Mouse (Mus musculus) heart, embryonic 12.5 days (tissue): ENCODE results near the gene Dmd. TPM values are rescaled to one million over a fixed set of nuclear protein-coding genes. Genes with fewer than 3 reads are reported as not detected.

Experiments
- ATAC-seq: fragments of 200-750 bp; cut with Nextera tagmentation; 2 replicates; pipeline ENCODE4 v1.8.0; 2017; ENCODE audit warnings: moderate TSS enrichment, moderate library complexity; ENCODE audit not compliant: insufficient number of reproducible peaks, low FRiP score
- H3K27ac ChIP-seq: fragments of 300-500 bp; sonication (generic); 2 replicates; pipeline ENCODE4 v1.5.1; 2016; ENCODE audit warnings: mild to moderate bottlenecking, moderate library complexity; ENCODE audit not compliant: poor library complexity, severe bottlenecking
- H3K27me3 ChIP-seq: fragments of 300-500 bp; sonication (generic); replicated peaks from 2 replicates; pipeline ENCODE4 v1.6.1; 2016; ENCODE audit warnings: mild to moderate bottlenecking, moderate library complexity
- H3K36me3 ChIP-seq: fragments of 300-500 bp; sonication (generic); 2 replicates; pipeline ENCODE4 v1.6.1; 2016; ENCODE audit warnings: mild to moderate bottlenecking, moderate library complexity
- H3K4me1 ChIP-seq: fragments of 300-500 bp; sonication (generic); replicated peaks from 2 replicates; pipeline ENCODE4 v1.6.1; 2016; ENCODE audit warnings: mild to moderate bottlenecking
- H3K4me2 ChIP-seq: fragments of 300-500 bp; sonication (generic); 2 replicates; pipeline ENCODE4 v1.6.1; 2016; ENCODE audit warnings: mild to moderate bottlenecking, moderate library complexity
- H3K4me3 ChIP-seq: fragments of 300-500 bp; sonication (generic); 2 replicates; pipeline ENCODE4 v1.5.1; 2016; ENCODE audit warnings: mild to moderate bottlenecking
- H3K9ac ChIP-seq: fragments of 300-500 bp; sonication (generic); 2 replicates; pipeline ENCODE4 v1.6.1; 2016; ENCODE audit warnings: mild to moderate bottlenecking, moderate library complexity
- H3K9me3 ChIP-seq: fragments of 300-500 bp; sonication (generic); replicated peaks from 2 replicates; pipeline ENCODE4 v1.6.1; 2016; ENCODE audit warnings: mild to moderate bottlenecking, moderate library complexity
- WGBS: fragments of 180-500 bp; shearing (Covaris S2); methylation state at CpG from one replicate; pipeline ENCODE4 v1.1.7; 2016; 5-methylcytosine and 5-hydroxymethylcytosine counted together
- polyA plus RNA-seq: library from polyadenylated mRNA; unstranded; fragments of >200 nt; fragmentation: Nextera tagmentation; extraction: Ambion mirVana; gene quantifications from 2 replicates; pipeline ENCODE4 v1.2.1, GENCODE M21; 2016

Gene Dmd
- 27.8 and 30.5 TPM in 2 replicates for polyA plus RNA-seq

DNA sequence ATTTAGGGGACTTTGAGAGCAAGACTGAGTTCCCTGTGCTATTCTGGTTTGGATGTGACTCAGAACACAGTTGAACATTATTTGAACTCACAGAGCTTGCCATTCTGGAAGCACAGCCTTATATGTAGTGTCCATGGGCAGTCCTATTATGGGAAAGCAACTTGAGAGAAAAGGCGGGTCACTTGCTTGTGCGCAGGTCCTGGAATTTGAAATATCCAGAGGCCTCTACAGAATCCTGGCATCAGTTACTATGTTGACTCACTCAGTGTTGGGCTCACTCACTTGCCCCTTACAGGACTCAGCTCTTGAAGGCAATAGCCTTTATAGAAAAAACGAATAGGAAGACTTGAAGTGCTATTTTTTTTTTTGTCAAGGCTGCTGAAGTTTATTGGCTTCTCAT is at the start of gene Dmd:
Gene Dmd (plus strand): TSS at position 241 of the 400 bp plus-strand sequence.
- 32% methylated on average over 3 of the region's 3 CpGs for WGBS
- peak within 1 kb of the TSS; percentile 47; the same call in 1 of the 2 replicates for H3K27ac ChIP-seq

DNA sequence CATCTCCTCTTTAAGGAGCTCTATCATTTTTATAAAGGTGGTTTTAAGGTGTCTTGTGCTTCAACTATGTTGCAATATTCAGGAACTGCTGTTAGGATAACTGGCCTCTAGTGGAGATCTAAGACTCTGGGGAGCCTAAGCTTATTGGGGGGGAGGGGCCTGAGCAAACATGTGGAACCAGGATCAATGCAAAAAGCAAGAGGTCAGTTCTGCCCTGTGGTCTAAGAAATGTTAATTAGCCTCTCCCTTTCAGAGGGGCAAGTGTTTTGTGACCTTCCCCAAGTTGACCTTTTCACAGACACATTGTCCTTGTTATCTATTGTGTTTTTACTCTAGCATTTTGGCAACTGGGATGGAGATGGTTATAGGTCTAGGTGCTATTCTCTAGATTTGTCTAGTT is 47.2 kb upstream of the Dmd start:
- no peak overlapping the region for H3K27ac ChIP-seq
- H3K4me3 ChIP-seq, result no peak overlapping the region
- no peaks in the 10 kb centered on the region for H3K9me3 ChIP-seq
- ATAC-seq, result no peak
- no peaks in the 10 kb centered on the region for H3K4me1 ChIP-seq
- no peaks in the 10 kb centered on the region for H3K36me3 ChIP-seq
- no peak overlapping the region for H3K9ac ChIP-seq
- no peak overlapping the region for H3K4me2 ChIP-seq
- H3K27me3 ChIP-seq, result no peaks in the 10 kb centered on the region

More for the DNA sequence above, at the start of gene Dmd:
- Histone ChIP-seq H3K27me3 (no peaks in the 10 kb centered on the region), H3K36me3 (no peaks in the 10 kb centered on the region), H3K4me1 (no peaks in the 10 kb centered on the region), H3K9me3 (no peaks in the 10 kb centered on the region), H3K9ac (no peak within 1 kb of the TSS), H3K4me3 (0 out of 2 replicates have a peak within 1 kb of the TSS, but pooled peaks have one; percentile 18), H3K4me2 (no peak within 1 kb of the TSS)
- ATAC-seq, result peak; percentile 79; the same call in 1 of the 2 replicates

DNA sequence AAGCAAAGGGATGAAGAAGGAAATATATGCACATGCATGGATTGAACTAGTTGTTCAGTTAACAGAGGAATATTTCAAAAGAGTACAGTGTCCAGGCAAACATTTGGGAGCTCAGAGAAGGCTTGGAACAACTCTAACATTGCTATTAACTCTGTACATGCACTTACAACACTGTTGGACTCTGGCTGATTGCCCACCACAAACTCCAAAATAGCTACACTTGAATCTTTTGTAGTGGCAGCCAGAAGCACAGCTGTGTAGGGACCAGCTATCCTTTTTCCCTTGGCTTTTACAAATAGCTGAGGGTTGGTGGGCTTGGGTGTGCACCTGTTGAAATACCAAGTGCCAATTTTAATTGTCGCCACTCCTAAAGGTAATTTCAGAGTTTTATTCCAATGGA is 39.0 kb downstream of the Dmd start:
- ATAC-seq, result no peak
- Histone ChIP-seq H3K4me1 (no peaks in the 10 kb centered on the region), H3K4me2 (no peak overlapping the region), H3K4me3 (no peak overlapping the region), H3K27me3 (no peaks in the 10 kb centered on the region), H3K36me3 (no peaks in the 10 kb centered on the region), H3K9ac (no peak overlapping the region), H3K9me3 (no peaks in the 10 kb centered on the region), H3K27ac (no peak overlapping the region)
- 59% methylated on average over 1 of the region's 1 CpGs for WGBS

DNA sequence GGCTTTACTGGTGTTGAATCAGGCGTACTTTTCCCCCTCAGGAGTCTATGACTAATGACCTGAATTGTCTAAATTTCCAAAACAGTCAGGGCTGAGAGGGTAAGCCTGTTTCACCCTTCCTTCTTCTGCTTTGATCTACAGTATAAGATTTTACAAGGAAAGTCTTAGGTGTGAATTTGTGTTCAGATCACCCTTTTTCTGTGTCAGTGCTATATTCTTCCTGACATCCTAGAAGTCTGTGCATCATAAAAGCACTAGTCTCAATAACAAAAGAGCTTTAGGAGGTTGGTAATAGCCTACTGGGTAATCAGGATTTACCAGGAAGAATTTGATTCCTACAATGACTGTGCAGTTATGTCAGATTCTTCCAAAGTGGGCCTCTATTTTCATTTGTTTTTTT is 101.5 kb downstream of the Dmd start:
- Histone ChIP-seq H3K27me3 (no peaks in the 10 kb centered on the region), H3K27ac (no peak overlapping the region), H3K9me3 (no peaks in the 10 kb centered on the region), H3K4me1 (no peaks in the 10 kb centered on the region), H3K36me3 (no peaks in the 10 kb centered on the region), H3K9ac (no peak overlapping the region), H3K4me2 (no peak overlapping the region), H3K4me3 (no peak overlapping the region)
- ATAC-seq, result no peak
- WGBS, result 76% methylated on average over 1 of the region's 1 CpGs

DNA sequence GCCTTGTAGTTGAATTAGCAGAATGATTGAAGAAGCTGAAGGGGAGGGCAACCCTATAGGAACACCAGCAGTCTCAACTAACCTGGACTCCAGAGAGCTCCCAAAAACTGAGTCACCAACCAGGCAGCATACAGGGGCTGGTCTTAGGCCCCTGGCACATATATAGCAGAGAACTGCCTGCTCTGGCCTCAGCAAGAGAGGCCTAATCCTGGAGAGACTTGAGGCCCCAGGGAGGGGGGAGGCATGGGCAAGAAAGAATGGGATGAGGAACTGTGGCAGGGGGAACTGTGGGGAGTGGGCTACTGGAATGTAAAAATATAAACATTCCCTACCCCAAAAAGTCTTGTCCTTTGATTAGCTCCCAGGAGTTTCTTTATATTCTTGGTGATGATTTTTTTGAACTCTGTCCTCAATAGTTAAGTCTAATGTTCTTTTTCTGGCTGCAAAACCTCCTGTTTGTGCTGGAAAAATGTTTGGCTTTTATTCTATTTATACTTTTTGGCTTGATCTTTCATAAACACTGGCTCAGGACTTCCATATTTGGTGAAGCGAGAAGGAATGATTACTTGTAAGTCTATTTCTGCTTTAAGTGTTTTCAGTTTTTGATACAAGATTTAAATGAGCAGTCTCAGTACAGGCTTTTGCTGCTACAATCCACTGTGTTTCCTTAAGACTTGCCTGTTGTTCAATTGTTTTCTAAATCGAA is 167.7 kb downstream of the Dmd start:
- no peaks in the 10 kb centered on the region for H3K9me3 ChIP-seq
- no peaks in the 10 kb centered on the region for H3K36me3 ChIP-seq
- 68% methylated on average over 2 of the region's 2 CpGs for WGBS
- no peaks in the 10 kb centered on the region for H3K27me3 ChIP-seq
- H3K4me1 ChIP-seq, result 0 out of 2 replicates have a peak, but pooled peaks cover 5% of the 10 kb centered on the region
- H3K4me3 ChIP-seq, result no peak overlapping the region
- ATAC-seq, result no peak
- H3K4me2 ChIP-seq, result no peak overlapping the region
- H3K27ac ChIP-seq, result 0 out of 2 replicates have a peak overlapping the region, but pooled peaks have one; percentile 16
- H3K9ac ChIP-seq, result no peak overlapping the region

DNA sequence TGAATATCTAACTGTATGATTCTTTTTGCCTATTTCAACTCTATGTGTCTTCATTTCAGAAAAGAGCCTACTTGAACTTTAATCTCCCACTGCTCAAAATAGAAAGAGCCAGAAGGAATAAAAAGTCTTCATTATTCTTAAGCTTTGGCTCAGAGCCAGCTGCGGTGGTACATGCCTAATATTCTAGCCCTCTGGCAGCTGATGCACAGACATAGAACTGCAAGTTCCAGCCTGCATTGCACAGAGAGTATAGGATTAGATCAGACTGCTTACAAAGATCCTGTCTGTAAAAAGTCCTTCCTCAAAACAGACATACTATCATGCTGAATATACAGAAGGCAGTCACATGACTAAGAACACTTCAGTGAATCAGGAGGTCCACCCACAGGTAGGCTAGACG is 168.5 kb downstream of the Dmd start:
- H3K9ac ChIP-seq, result no peak overlapping the region
- 56% methylated on average over 2 of the region's 2 CpGs for WGBS
- ATAC-seq, result no peak
- H3K4me1 ChIP-seq, result 0 out of 2 replicates have a peak, but pooled peaks cover 5% of the 10 kb centered on the region
- H3K4me3 ChIP-seq, result no peak overlapping the region
- H3K9me3 ChIP-seq, result no peaks in the 10 kb centered on the region
- H3K27me3 ChIP-seq, result no peaks in the 10 kb centered on the region
- no peak overlapping the region for H3K4me2 ChIP-seq
- no peaks in the 10 kb centered on the region for H3K36me3 ChIP-seq
- no peak overlapping the region for H3K27ac ChIP-seq

DNA sequence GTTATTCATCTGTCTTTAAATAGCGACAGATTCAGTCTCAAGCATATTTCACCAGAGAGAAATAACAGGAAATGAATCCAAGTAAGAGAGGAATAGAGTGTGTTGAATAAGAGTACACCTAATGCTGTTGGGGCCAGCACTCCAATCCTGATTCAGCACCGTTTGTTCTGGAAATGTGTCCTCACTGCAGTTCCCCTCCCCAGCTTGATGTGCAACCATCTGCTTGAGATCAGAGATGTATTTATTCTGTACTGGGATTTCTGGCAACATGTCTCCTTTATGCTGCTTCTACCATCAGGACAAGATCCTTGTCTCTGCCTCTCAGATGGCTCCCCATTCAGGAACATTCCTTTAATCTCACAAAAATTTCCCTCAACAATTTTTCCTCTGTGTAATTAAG is 271.9 kb downstream of the Dmd start:
- Histone ChIP-seq H3K9me3 (no peaks in the 10 kb centered on the region), H3K4me2 (no peak overlapping the region), H3K36me3 (no peaks in the 10 kb centered on the region), H3K27ac (no peak overlapping the region), H3K4me1 (0 out of 2 replicates have a peak, but pooled peaks cover 3% of the 10 kb centered on the region), H3K4me3 (no peak overlapping the region), H3K9ac (no peak overlapping the region), H3K27me3 (no peaks in the 10 kb centered on the region)
- no peak for ATAC-seq
- 56% methylated on average over 2 of the region's 2 CpGs for WGBS

DNA sequence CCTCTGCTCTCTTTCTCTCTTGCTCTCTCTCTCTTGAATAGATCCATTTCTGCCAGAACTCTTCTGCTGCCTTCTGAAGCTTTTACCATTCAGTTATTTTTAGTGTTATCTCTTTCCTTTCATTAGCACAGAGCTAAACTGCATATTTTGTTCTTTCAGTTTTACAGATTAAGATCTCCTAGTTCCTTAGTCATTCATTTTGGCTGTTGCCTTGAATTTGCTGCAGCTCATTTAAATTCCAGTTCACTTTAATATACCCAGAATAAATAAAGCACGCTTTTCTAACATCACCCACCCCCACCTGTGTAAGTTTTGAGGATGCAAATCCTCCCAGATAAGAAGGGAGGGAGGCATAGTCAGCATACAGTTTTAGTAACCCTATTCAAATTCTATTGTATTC is 272.4 kb downstream of the Dmd start:
- Histone ChIP-seq H3K4me2 (no peak overlapping the region), H3K9me3 (no peaks in the 10 kb centered on the region), H3K9ac (no peak overlapping the region), H3K27ac (no peak overlapping the region), H3K4me3 (no peak overlapping the region), H3K27me3 (no peaks in the 10 kb centered on the region), H3K4me1 (0 out of 2 replicates have a peak, but pooled peaks cover 3% of the 10 kb centered on the region), H3K36me3 (no peaks in the 10 kb centered on the region)
- WGBS, result 29% methylated on average over 1 of the region's 1 CpGs
- ATAC-seq, result no peak

DNA sequence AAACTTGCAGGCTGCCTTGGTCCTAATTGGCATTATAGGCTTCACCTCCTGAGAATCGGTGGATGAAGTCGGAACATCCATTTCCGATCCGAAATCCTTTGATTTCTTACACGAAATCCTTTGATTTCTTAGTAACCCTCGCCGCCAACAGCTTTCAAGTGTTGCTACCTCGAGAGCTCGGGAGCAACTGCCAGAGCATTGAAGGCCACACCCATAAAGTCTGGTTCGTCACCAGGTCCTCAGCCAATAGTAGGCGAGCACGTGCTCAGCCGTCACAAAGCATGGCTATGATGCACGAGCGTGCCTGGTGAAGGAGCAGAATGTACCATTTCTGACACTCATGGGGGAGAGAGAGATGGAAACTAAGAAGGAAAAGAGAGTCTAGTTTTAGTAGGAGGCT is 538.9 kb downstream of the Dmd start, which contains the start of gene Tsga8:
Gene Tsga8 (minus strand): TSS at position 327 of the 400 bp plus-strand sequence.
- Histone ChIP-seq H3K9ac (no peak within 1 kb of the TSS), H3K36me3 (no peaks in the 10 kb centered on the region), H3K9me3 (0 out of 2 replicates have a peak, but pooled peaks cover 4% of the 10 kb centered on the region), H3K27ac (no peak within 1 kb of the TSS), H3K27me3 (no peaks in the 10 kb centered on the region), H3K4me3 (no peak within 1 kb of the TSS), H3K4me1 (no peaks in the 10 kb centered on the region), H3K4me2 (no peak within 1 kb of the TSS)
- WGBS, result 86% methylated on average over 15 of the region's 15 CpGs
- ATAC-seq, result no peak

DNA sequence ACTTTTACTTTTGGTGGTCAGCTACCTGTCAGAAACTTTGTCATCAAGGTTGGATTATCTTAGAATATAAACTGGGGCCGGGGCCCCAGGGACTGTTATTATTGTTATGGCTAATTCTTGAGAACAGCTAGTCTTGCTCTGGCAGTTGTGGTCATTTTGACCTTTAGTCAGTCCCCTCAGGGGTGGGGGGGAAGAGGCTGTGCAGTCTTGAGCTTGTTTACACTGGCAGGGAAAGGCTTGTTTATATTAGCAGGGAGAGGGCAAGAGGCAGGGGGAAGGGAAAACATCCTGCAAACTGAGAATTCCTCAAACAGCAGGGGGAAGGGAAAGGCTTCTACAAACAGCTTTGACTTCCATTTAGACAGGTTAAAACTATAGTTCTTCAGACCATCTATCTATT is 726.3 kb downstream of the Dmd start:
- 23% methylated on average over 1 of the region's 1 CpGs for WGBS
- H3K4me1 ChIP-seq, result no peaks in the 10 kb centered on the region
- H3K27ac ChIP-seq, result no peak overlapping the region
- no peak overlapping the region for H3K9ac ChIP-seq
- no peak overlapping the region for H3K4me3 ChIP-seq
- no peaks in the 10 kb centered on the region for H3K36me3 ChIP-seq
- H3K4me2 ChIP-seq, result no peak overlapping the region
- no peak for ATAC-seq
- no peaks in the 10 kb centered on the region for H3K27me3 ChIP-seq
- no peaks in the 10 kb centered on the region for H3K9me3 ChIP-seq

DNA sequence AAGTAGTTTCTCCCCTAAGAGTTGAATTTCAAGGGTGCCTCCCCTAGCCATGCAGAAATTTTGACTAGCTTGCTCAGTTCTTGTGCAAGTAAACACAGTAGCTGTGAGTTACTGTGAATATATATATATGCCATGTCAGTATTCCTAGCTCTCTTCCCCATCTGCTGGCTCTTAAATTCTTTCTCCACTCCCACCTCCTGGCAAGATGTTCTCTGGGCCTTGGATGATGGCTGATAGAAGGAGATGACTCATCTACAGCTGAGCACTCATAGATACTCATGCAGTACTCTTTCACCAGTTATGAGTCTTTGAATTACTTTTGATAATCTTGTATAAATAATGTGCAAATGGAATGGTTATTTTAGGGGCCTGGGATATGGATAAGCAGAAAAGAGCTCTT is 737.9 kb downstream of the Dmd start:
- no peaks in the 10 kb centered on the region for H3K4me1 ChIP-seq
- H3K4me3 ChIP-seq, result no peak overlapping the region
- ATAC-seq, result no peak
- no peaks in the 10 kb centered on the region for H3K27me3 ChIP-seq
- no peaks in the 10 kb centered on the region for H3K9me3 ChIP-seq
- no peak overlapping the region for H3K4me2 ChIP-seq
- no peaks in the 10 kb centered on the region for H3K36me3 ChIP-seq
- H3K9ac ChIP-seq, result no peak overlapping the region
- H3K27ac ChIP-seq, result no peak overlapping the region

DNA sequence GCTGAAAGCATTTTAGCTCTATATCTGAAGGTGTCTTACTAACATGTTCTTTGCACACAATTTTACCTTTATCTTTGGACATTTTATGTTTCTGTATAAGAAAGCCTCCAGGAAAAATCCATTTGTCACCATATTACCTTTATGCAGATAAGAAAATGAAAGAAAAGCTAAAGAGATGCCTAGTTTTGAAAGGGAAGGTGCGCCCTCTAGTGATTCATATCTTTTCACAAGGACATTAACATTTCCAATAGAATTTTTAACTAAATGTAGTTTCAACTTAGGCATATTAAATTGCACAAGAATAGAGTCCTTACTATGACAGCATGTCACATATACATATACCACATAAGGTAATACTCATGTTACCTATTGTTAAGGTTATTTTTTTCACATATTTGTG is 791.9 kb downstream of the Dmd start:
- Histone ChIP-seq H3K27me3 (no peaks in the 10 kb centered on the region), H3K36me3 (no peaks in the 10 kb centered on the region), H3K9ac (no peak overlapping the region), H3K27ac (no peak overlapping the region), H3K4me2 (no peak overlapping the region), H3K9me3 (no peaks in the 10 kb centered on the region), H3K4me1 (no peaks in the 10 kb centered on the region), H3K4me3 (no peak overlapping the region)
- 9% methylated on average over 1 of the region's 1 CpGs for WGBS
- ATAC-seq, result no peak
